Mouse (Mus musculus): ENCODE data around the gene Rbpms2. TPM values are rescaled to one million over a fixed set of nuclear protein-coding genes. Genes with fewer than 3 reads are reported as not detected.
"Not testable (repeated sequence)": the region's sequence is repeated elsewhere in the genome, so short reads cannot be mapped to it uniquely, and the experiment has no call there.

Gene Rbpms2
- total RNA-seq, 4 experiments from 2014 or later = 24.9 to 28.7 (median 26.5) TPM

DNA sequence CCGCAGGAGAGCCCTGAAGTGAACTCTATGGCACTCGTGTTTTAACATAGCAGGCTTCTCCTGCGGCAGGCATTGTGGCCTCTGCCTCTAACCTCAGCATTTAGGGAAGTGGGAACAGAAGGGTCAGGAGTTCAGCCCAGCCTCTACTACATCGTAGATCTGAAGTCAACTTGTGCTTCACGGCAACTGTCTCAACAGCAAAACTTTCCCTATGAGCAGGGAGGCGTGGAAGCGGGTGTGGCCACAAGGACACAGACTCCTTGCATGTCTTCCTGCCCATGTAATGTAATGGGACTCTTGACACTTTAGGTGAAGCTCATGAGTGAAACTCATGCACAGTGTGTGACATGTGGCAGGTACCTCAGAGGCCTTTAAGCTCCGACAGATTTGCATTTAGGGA is 26.1 kb downstream of the Rbpms2 start:
- DNase-seq (ENCODE audit: low spot score) = no peak

DNA sequence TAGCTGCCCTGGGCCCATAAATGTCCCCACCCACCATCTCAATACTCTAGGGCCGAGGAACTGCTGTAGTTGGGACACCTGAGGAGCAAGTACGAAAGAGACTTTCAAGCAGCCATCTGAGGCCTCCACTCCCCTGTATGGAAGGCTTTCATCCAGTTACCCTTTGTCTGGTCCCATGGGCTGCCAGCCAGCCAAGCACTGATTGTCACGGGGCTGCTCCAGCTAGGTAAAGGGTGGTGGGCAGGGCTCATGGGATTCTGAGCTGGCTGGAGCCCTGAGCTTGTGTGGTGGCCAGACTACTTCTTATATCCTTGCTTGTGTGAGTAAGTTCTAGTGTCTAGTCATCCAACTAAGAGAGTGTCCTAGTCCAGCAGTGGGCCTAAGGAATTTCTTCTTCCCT is 27.8 kb downstream of the Rbpms2 start:
- DNase-seq (ENCODE audit: low spot score) = no peak

DNA sequence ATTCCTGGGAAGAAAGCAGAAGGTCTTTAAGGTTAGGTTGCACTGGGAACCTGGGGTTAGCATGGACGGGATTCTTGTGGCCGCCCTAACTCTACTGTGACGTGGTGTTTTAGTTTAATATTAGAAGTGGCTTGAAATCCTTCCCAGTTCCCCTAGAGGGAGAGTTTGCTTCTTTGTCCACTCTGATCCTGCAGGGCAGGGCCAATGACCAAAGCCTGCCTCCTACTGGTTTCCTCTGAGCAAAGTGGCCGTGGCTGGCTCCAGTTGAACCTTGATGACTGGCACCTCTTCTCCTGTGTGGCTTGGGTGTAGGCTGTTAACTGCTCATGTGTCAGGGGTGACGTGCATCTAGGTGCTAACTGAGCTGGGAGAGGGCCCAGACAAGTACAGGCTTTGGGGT is 31.6 kb downstream of the Rbpms2 start:
- DNase-seq (ENCODE audit: low spot score) = no peak

DNA sequence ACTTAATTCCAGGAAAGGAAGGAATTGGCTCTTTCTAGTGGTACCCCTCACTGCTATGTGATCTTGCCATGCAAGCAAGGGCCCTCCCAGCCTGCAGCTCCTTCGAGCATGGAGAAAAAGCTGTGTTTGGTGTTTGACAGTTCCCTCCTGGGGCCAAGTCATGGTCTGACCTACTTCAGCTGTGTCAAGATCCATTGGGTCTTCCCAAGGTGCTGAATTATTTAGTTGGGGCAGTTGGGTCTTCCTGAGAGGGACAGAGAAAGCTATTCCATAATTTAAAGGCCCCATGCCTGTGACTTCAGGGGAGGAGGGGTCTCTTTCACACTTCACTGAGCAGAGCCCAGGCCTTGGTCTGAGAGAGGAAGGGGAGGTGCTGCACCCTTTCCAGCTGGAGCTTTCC is 32.0 kb downstream of the Rbpms2 start:
- no peak for DNase-seq (ENCODE audit: low spot score)

DNA sequence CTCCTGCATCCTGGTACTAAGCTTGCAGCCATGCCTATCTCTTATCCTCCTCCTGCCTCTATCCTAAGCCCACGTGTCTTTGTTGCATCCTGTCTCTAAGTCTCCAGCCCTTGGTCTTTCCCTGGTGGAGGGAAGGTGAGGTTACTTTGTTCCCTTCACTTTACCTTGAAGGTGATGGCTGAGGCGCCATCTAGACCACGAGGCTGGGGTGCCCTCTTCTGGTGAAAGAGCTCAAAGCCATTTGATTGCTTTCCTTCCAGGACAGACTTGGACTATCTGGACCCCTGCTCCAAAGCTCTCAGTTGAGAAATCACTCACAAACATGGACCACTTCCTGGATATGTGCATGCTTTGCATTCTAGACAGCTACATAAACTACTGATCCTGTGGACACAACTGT is 34.7 kb downstream of the Rbpms2 start:
- peak; percentile 65 for DNase-seq (ENCODE audit: low spot score)

DNA sequence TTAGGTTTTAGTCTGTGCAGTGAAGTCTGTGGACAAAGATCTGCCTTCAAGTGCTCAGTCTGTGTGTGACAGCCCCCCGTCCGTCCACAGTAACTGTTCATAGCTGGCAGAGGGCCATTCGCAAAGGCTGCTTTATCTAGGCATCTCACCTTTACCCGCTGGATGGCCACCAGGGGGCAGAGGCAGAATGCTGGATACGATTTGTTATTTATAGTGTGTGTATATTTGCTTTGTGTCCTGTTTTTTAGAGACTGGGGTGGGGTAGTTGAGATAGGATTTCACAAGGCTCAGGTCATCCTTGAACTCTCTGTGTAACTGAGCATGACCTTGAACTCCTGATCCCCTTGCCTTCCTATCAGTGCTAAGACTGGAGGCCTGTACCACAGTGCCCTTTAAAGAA is 36.6 kb downstream of the Rbpms2 start:
- peak; percentile 59 for DNase-seq (ENCODE audit: low spot score)

DNA sequence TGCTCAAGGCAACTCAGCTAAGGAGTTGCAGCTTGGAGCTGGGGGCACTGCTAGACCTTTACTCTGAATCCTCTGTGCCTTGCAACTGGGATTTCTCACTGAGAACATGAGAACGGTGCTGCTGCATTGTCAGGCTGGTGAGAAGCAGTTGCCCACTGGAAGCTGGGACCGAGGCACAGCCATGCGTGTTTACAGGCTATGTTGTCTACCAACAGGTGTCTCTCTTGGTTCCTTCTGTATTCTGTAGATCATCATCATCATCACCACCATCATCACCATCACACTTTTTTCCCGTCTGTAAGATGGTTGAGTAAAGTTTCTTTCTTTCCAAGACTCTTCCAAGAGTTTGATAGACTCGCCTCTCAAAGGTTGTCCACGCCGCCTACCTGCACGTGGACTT is 38.3 kb downstream of the Rbpms2 start, which contains the start of gene Oaz2:
TSS of gene Oaz2 (plus strand) at position 301 of the 400 bp plus-strand sequence.
- DNase-seq (ENCODE audit: low spot score) = no peak

DNA sequence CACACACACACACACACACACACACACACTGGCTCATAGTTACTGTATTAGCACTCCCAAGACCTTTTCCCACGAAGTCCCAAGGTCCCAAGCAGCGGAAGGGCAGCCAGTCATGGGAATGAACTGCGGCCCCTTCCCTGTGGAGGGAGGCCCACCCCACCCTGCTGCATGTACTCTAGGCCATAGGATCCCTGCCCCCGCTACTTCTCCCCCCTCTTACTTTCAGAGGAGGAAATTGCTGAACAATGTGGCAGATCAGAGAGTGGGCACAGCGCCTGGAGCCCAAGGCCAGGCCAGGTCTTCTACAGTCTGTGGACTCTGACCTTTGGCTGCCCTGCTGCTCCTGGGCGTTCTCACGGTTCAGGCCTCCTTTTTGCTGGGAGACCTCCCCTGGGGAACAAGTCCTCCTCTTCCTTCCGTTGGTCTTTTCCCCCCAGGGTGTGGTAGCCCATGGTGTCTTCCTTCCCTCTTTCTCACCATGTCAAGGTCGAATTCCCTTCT is 42.0 kb downstream of the Rbpms2 start:
- DNase-seq (ENCODE audit: low spot score) = peak; percentile 83

DNA sequence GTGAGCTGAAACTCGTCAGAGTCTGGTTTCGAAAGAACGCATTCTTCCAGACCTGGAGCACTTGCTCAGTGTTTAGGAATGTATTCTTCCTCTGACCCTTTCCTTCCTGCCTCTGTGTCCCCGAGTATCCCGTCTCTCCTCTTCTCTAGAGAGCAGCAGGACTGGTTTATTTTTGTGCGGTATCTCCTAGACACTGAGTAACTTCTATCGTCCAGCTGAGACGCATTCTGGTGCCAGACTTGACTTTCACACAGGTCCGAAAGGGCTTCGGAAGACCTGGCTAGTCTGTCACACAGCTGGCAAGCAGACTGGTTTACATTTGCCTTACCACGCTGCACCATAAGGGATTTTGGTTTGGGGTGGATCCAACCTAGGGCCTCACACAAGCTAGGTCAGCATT is 43.5 kb downstream of the Rbpms2 start:
- DNase-seq (ENCODE audit: low spot score) = no peak

DNA sequence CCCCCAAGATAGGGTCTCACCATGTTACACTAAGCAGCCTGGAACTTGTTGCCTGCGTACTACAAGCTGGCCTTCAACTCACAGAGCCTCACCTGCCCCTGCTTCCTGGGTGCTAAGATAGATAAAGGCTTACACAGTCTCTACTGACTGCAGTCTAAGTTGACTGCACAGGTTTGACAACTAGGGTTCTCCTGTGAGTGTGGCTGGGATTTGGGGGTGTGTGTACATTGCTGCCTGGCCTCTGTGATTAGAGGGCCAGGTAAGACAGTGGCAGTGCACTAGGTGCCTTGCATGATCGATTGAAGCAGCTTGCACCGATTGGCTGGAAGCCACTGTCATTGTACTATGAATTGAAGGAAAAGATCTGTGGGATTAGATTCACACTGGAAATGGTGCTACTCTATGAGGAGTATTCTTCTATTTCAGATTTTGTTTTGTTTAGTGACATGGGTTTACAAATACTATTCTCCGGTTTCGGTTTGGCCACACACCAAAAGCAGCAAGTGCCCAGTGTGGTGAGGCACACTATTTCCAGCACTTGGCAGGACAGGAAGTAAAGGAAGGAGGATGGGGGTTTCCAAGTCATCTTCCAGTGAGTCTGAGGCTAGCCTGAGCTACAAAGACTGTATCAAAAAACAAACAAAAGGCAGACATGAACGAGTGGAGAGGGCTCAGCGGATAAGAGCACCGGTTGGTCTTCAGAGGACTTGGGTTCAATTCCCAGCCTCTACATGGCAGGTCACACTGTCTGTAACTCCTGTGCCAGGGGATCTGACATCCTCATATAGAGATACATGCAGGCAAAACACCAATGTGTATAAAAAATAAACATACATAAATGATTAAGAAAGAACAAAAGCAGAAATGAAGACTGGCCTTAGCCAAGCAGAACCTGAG is 46.3 kb downstream of the Rbpms2 start:
- no peak for DNase-seq (ENCODE audit: low spot score)

DNA sequence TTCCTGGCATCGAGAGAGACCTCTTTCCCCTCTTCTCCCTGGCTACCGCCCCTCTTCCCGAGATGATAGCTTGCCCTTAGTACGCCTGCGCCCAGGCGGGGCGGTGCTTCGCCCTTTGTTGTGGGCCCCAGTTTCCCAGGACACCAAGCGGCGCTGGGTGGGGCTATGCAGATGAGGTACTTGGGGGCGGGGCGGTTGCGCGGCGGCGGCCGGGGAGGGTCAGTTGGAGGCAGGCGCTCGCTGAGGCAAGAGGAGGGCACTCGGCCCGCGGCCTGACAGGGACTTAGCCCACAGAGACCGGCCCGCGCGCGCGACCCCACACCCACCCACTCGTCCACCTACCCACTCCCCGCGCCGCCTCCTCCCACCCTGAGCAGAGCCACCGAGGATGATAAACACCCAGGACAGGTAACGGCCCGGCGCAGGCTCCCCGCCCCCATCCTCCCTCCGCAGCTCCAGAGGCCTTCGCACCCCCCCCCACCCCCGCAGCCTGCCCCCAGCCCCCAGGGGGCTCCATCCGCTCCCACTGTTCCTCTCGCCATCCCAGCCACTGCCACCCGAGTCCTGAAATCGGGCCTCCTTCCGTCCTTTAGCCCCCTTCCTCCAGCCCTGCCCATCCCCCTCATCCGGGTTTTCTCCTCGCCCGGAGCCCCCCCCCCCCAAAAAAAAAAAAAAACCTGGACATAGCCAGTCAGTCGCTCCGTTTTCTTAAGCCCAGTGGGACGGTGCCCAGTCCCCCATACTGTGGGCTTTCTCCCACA is 47.1 kb downstream of the Rbpms2 start:
- DNase-seq (ENCODE audit: low spot score) = peak; percentile 96

DNA sequence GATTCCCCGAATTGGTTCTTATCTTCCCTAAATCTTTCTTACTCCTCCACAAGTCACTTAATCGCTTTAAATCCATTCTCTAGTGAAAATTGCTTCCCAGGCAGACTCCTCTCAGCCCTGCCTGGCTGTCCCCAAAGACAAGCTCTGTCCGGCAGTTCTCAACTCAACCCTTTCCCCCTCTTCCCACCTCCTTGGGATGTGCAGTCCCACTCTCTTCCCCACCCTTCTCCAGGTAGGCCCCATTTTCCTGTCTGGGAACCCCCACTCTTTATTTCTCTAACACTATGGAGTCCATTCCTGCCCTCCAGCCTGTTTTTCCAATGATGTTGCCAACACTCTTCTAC is 47.6 kb downstream of the Rbpms2 start:
- DNase-seq (ENCODE audit: low spot score) = no peak

DNA sequence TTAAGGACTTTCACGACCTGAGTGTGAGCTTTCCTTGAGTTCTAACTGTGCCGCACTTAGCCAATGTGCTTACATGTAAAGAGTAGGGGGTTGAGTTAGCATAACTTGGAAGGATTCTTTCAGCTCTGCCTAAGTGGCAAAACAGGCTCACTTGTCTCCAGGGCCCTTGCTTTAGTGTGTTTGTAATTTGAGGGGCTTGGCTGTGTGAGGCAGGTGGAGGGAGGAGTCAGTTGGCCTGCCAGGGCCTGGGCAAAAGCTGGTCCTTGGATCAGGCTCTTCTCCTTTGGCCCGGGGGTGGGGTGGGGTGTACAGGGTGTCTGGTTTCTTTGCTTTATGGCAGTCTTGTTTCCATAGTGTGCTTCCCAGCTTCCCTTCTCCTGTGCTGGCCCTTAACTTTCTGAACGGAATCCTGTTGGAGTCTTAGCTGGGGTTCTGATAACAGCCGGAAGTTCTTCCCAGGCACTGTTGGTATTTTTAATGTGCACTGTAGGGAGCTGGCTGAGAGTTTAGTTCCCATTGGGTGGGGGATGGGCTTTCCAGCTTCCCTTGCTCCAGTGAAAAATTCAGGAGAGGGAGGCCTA is 49.8 kb downstream of the Rbpms2 start:
- peak; percentile 65 for DNase-seq (ENCODE audit: low spot score)

DNA sequence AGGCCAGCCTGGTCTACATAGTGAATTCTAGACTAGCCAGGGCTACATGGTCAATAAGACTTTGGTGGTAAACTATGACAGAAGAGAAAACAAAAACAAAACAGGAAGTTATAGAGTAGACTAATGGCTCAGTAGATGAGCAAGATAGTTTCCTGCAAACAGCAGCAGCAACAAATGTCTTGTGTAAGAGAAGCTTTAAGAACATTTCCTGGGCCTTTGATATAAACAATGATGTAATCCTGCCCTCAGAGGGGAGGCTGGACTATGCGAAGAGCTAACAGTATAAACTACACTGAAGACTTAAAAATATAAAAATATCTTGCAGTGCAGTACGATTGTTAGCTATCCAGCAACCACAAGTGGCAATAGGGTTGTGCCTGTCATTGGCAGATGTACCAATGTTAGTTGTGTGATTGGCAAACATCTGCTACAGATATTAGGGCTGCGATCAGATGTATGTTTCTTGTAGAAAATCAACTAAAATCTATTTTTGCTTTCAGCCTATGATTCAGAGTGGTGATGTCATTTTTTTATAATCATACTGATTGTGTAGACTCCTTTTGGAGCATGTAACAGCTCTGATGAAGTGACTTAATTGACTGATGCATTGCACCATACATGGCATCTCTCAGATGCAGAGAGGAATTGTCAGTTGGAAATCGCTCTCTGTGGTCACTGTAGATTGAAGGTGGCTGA is 51.6 kb downstream of the Rbpms2 start:
- no peak for DNase-seq (ENCODE audit: low spot score)

DNA sequence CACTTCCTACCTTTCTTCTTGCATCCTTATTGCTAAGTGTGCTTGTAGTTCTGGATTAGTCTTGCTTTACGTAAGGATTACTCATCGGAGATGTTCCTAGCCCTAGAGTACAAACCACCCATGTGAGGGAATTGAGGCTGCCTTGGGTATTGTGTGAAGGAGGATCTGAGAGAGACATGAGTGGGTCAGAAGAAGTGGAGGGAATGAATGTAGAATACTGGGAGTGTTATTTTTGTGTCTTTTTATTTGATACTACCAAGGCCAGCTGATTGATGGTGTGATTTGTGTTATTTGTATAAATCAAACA is 52.1 kb downstream of the Rbpms2 start:
- DNase-seq (ENCODE audit: low spot score) = no peak

DNA sequence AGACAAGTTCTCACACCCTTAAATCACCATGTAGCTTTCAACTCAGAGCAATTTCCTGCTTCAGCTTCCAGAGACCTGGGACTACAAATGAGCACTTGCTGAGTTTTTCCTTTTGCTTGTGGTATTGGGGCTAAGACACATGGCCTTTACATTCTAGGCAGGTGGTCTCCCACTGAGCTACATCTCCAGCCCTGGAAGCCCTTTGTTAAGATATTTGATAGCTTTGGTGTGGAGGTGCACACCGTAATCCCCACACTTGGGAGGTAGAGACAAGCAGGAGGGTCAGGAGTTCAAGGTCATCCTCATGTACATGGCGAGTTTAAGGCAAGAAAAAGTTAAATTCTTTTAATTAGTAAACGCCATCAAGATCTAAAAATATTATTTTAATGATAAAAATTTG is 52.7 kb downstream of the Rbpms2 start:
- no peak for DNase-seq (ENCODE audit: low spot score)

DNA sequence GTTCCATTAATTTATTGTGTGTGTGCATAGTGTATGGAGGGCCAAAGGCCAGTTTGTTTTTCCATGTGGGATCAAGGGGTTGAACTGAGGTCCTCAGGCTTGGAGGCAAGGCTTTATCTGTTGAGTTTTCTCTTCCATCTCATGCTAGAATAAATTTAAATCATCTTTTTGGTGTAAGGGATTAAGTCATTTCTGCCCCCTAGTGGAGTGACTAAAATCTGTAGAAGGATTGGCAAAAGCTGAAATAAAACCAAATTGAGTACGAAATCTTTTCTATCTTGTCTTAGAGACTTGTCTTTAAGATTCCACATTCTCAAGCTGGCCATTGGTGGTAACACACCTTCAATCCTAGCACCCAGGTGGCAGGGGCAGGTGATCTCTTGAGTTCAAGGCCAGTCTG is 53.5 kb downstream of the Rbpms2 start:
- DNase-seq (ENCODE audit: low spot score) = no peak

DNA sequence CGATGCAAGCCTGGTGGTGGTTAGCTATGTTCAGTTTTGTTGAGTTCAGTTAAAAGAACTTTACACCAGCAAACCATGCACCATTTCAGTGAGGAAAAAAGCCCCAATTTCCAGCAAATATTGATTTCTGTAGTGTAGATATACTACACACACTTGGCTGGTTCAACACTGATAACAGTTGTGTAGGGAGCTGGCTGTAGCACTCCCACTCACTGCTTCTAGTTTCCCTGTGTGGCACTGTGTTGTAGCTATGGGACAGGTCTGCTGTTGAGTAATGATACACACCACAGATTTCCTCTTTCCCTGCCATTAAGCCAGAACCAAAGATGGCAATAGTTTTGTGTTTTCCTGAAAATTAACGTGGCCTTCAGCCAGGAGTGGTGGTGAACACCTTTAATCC is 55.3 kb downstream of the Rbpms2 start:
- DNase-seq (ENCODE audit: low spot score) = no peak

DNA sequence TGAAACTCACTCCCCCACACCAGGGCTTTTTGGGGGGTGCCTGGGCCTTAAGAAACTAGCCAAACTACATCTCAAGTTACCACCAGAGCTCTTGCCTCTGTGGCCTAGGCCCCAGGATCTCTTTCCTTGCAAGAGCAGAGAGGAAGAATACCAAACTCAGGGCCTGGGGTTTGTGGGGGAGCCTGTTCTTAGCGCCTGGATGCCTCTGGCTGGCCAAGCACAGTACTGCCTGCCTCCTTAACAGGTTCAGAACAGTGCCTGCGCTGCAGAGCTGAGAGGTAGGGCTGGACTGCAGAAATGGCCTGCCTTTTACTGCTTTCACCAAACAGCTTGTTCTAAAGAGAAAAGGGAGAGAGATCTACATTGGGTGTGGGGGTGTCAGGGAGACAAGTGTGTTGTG is 60.4 kb downstream of the Rbpms2 start:
- not testable (repeated sequence) for DNase-seq (ENCODE audit: low spot score)

DNA sequence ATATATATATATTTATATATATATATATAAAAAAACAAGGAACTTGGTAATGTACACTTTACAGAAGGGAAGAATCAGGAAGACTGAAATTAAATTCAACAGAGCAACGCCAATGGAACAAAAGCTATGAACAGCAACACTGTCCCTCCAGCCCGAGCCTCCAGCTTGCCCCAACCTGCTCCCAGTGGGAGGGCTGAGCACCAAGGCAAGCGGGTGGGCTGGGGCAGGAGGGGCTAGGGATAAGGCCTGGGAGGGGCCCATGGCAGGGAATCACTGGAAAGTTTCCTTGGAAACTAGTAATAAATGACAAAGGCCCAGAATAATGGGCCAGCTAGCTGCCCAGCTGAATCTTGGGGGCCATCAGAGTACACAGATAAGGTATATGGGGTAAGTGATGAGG is 63.0 kb downstream of the Rbpms2 start:
- DNase-seq (ENCODE audit: low spot score) = no peak

DNA sequence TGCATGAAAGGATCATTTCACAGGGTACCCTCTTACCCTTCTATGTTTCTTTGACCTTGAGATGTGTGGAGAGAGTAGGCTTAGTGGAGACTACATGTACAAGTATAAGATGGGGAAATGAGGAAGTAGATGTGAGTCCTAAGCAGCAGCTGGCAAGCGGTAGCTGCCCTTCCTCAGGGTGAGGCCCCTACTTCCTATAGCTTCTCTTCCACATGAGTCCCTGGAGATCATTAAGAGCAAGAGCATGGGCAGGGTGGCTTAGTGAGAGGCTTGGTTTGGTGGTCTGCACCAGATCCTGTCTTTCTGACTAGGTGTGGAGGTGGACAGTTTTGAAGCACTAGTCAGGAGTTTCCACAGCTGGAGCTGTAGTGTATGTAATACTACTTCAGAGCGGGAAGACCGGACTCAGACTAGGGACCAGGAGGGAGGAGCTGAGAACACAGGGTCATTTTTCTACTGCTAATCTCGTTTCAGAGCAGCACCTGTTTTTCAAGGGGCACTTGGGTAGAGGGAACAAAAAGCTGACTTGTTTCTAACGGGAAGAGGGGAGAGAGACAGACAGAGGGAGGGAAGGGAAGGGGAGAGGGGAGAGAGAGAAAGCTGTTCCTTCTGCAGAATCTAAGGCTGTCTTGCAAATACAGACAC is 63.6 kb downstream of the Rbpms2 start:
- DNase-seq (ENCODE audit: low spot score) = no peak

DNA sequence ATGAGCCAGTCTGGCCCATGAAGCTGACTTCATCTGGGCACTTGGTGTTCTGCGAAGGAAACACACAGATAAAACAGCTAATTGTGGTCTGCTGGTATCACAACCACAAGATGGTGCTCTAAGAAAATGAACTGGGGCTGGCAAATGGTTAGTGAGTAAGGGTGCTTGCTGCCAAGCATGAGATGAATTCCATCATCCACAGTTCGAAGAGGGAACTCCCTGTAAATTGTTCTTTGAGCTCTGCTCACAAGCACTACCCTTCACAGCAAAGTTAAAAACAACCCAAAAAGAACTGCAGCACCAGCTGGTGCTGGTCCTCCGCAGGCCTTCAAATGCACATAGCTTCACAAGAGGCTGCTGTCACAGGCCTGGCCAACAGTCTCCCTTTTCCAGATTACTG is 66.2 kb downstream of the Rbpms2 start:
- DNase-seq (ENCODE audit: low spot score) = peak; percentile 63
